Mouse (Mus musculus): ENCODE results near the gene As3mt.

DNA sequence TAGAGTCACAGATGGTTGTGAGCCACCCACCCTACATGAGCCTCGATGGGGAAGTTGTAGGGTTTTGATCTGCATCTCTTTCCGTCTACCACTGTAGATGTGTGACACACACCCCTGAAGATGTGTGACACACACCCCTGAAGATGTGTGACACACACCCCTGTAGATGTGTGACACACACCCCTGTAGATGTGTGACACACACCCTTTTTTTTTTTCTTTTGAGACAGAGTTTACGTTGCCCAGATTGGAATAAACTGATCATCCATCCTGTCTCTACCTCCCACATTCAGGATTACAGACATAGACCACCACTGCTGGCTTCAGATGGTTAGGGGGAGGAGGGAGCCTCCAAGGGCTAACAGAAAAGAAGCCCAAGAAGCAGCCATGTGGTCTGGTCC lies 21.7 kb downstream of the As3mt start:
- no peak for TF ChIP-seq MYOD1 (IDR thresholded peaks at IDR 0.05; ENCODE audit: control insufficient read depth in 1 of 3, insufficient read length in 2 of 3, low read depth in 2 of 3)
- no peak for TF ChIP-seq POLR2A (IDR thresholded peaks at IDR 0.05; ENCODE audit: insufficient read length, low read depth)
- no peak for TF ChIP-seq MAX (IDR thresholded peaks at IDR 0.05; ENCODE audit: low read depth)
- TF ChIP-seq E2F4 (IDR thresholded peaks at IDR 0.05; ENCODE audit: insufficient read depth) = no peak
- no peak for TF ChIP-seq CEBPB (IDR thresholded peaks at IDR 0.05; ENCODE audit: insufficient read depth, poor library complexity, severe bottlenecking)
- TF ChIP-seq POLR2AphosphoS2 (IDR thresholded peaks at IDR 0.05; ENCODE audit: insufficient read length, low read depth) = no peak
- TF ChIP-seq REST (IDR thresholded peaks at IDR 0.05; ENCODE audit: insufficient read depth, insufficient read length) = no peak
- no peak for TF ChIP-seq MYOG (IDR thresholded peaks at IDR 0.05; ENCODE audit: control insufficient read depth in 1 of 3, insufficient read depth in 1 of 3, insufficient read length in 2 of 3, low read depth in 2 of 3)

Measured in myocyte (in vitro differentiated cells).